Mouse (Mus musculus) WW6 (cell line): ENCODE results near the gene Gm17622.

Experiments
- DNase-seq: peaks from one replicate; pipeline ENCODE4 v3.0.0-alpha.2; 2013; ENCODE audit warnings: low read depth, low spot score

Gm17622 gene

GRCm38 (mm10) chr13:96511262-96511661 lies 20.7 kb downstream of the Gm17622 start:
- no peak for DNase-seq

- no peak for DNase-seq
These were observed 21.4 kb downstream of the Gm17622 start for GRCm38 (mm10) chr13:96511893-96512292.

GRCm38 (mm10) chr13:96514154-96514942 lies 23.8 kb downstream of the Gm17622 start:
- DNase-seq = no peak

GRCm38 (mm10) chr13:96516249-96516648 lies 25.7 kb downstream of the Gm17622 start:
- no peak for DNase-seq

- no peak for DNase-seq
These were observed 26.8 kb downstream of the Gm17622 start for GRCm38 (mm10) chr13:96517335-96517734.

GRCm38 (mm10) chr13:96521294-96521693 lies 30.8 kb downstream of the Gm17622 start:
- DNase-seq = no peak

- DNase-seq = no peak
These were observed 36.5 kb downstream of the Gm17622 start for GRCm38 (mm10) chr13:96527022-96527421.

- DNase-seq = no peak
These were observed 37.3 kb downstream of the Gm17622 start for GRCm38 (mm10) chr13:96527856-96528255.

GRCm38 (mm10) chr13:96528776-96529175 lies 38.2 kb downstream of the Gm17622 start:
- no peak for DNase-seq

GRCm38 (mm10) chr13:96529542-96529941 lies 39.0 kb downstream of the Gm17622 start:
- no peak for DNase-seq

- DNase-seq = no peak
These were observed 39.5 kb downstream of the Gm17622 start for GRCm38 (mm10) chr13:96530064-96530463.

- DNase-seq = no peak
These were observed 41.6 kb downstream of the Gm17622 start for GRCm38 (mm10) chr13:96532176-96532575.

- DNase-seq = no peak
These were observed 43.2 kb downstream of the Gm17622 start for GRCm38 (mm10) chr13:96533742-96534141.

- DNase-seq = no peak
These were observed 46.5 kb downstream of the Gm17622 start for GRCm38 (mm10) chr13:96536821-96537572.

GRCm38 (mm10) chr13:96538103-96538502 lies 47.6 kb downstream of the Gm17622 start:
- no peak for DNase-seq
